Mouse (Mus musculus): ENCODE results near the gene Lamb1.

The Lamb1 gene

GRCm38 (mm10) chr12:31283617-31284136 lies 18.6 kb downstream of the Lamb1 start:
- no peak for DNase-seq (ENCODE audit: low spot score in 2 of 2)

DNA sequence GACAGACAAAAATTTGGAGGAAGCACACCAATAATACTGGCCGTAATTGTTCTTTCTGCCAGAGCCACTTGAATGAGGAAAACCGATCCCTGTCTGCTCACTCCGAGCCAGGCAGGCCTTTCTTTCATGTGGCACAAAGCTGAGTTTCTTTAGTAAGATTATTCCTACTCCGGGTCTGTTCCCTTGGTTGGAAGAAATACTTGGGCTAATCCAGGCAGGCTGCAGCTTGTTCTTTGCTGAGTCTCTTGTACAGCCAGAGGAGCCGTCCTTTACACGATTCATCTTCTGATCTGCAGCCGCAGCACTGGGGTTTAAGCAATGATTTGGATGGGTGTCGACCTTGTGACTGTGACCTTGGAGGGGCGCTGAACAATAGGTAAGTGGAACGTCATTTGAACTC lies 24.0 kb downstream of the Lamb1 start:
- DNase-seq (ENCODE audit: low spot score in 2 of 2), result no peak

- DNase-seq (ENCODE audit: low spot score in 2 of 2), result no peak
Measured at GRCm38 (mm10) chr12:31290951-31291350, 25.9 kb downstream of the Lamb1 start.

DNA sequence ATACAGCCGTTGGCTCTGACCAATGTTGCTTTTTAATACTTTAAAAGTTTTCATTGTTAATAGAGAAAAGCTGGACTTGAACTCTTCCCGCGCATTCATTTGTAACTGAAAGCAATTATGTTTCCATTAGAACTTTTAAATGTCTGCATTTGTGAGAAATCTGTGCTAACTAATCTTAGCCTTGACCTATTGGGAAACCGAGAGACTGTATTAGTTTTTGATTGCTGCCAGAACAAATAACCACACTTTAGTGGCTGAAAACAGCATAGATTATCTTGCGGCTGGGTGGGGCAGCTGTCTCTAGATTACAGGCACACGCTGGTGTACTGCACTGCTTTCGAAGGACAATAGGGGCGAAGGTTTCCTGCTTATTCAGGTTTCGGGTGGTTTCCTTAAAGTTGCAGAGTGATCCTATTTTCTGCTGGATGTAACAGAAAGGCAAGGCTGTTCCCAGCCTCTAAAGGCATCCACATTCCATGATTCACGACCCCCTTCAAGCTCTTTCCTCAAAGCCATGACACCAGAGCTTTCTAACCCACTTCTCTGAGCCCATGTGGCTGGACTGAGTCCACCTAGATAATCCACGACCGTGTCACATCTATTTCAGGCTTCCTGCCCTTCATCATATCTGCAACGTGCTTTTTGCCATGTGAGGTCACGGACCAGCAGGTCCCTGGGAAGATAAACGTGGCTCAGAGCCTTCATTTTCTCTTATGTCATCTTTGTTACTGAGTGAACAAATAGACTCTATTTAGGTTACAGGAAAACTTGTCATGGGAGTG lies 28.5 kb downstream of the Lamb1 start:
- no peak for DNase-seq (ENCODE audit: low spot score in 2 of 2)

DNA sequence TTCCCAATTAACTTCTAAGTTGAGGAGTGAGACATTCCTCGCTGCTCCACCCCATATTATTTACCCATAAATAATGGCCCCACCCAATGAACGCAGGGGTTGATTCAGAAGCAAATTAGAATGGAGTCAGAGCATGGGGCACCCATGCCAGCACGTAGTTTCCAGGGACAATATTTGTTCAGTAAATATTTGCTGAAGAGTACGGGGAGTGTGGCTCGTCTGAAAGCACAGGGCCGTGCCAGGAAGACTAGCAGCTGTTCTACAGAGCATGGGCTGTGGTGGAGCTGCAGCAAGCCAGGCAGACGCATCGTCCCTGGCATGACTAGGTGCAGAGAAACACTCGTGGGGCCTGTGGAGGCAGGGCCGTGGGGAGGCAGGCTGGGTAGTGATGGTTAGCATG lies 29.5 kb downstream of the Lamb1 start:
- DNase-seq (ENCODE audit: low spot score in 2 of 2), result peak; percentile 49 to 50

GRCm38 (mm10) chr12:31294996-31295395 lies 30.0 kb downstream of the Lamb1 start:
- DNase-seq (ENCODE audit: low spot score in 2 of 2), result no peak

DNA sequence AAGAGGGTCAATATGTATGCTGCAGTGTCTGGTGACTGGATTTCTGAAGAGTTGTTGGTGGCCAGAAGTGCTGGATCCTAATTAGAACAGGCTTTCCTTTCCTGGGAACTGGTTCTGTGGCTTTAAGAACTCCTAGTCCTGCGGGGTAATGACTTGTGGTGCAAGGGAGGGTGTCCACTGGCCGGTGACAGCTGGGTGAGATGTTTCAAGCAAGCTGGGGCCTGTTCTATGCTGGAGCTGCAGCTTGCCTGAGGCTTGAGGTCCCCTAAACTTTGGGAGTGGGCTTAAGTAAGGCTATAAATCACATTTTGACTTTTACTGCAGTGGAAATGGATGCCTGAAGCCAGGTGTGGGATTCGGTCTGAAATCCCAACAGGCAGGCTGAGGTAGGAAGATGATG lies 30.5 kb downstream of the Lamb1 start:
- peak in 1 of 2 experiments; percentile 55 for DNase-seq (ENCODE audit: low spot score in 2 of 2)

GRCm38 (mm10) chr12:31296097-31296496 lies 31.1 kb downstream of the Lamb1 start:
- no peak for DNase-seq (ENCODE audit: low spot score in 2 of 2)

DNA sequence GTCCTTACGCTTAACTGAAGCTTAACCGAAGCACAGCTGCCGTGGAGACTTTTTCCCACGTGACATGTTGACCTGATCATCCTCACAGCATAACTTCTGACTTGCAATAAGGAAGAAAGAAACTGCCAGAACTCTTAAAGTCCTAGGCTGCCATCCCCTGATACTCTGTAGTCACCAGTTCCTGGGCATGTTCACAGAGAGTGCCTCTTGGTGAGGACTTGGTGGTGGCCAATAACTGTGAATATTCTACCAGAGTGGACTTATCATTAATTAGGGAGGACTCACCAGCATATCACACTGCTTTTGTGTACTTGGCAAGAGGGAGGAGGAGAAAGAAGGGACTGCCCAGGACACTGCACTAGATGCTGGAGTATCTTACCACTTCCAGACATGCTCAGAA lies 33.1 kb downstream of the Lamb1 start:
- DNase-seq (ENCODE audit: low spot score in 2 of 2), result no peak

- no peak for DNase-seq (ENCODE audit: low spot score in 2 of 2)
Measured at GRCm38 (mm10) chr12:31298530-31298929, 33.5 kb downstream of the Lamb1 start.

GRCm38 (mm10) chr12:31299126-31299525 lies 34.1 kb downstream of the Lamb1 start:
- DNase-seq (ENCODE audit: low spot score in 2 of 2), result no peak

- no peak for DNase-seq (ENCODE audit: low spot score in 2 of 2)
Measured at GRCm38 (mm10) chr12:31299676-31300197, 34.7 kb downstream of the Lamb1 start.

DNA sequence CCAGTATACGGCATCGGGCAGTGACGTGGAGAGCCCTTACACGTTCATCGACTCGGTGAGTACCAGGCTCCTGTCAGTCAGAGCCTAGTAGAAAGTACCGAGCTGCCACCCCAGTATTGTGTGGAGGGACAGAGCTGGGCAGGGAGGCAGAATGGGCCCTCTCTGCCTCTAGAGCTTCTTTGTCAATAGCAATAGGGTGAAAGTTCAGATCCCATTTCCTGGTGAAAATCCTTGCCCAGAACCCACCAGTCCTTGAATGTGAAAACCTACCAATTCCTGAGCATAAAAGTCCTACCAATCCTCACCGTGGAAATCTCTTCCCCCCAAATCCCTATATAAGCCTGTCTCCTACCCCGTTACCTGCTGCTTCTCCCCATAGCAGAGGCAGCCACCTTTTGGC lies 35.2 kb downstream of the Lamb1 start:
- no peak for DNase-seq (ENCODE audit: low spot score in 2 of 2)

DNA sequence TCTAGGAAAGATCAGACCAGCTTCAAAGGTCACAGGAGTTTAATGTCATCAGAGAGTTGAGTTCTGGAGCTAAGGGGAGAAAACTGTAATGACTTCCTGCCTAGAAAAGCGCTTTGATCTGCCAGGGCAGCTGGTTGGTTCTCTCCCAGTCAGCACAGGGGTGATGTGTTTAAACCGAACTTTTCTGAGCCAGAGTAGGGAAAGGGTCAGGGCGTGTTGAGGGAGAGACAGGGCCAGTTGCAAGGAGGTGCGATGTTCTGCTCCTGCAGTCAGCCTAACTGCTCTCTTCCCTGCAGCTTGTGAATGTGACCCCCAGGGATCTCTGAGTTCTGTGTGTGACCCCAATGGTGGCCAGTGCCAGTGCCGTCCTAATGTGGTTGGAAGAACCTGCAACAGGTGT lies 37.2 kb downstream of the Lamb1 start:
- peak; percentile 28 to 57 for DNase-seq (ENCODE audit: low spot score in 2 of 2)

GRCm38 (mm10) chr12:31302766-31303511 lies 37.9 kb downstream of the Lamb1 start:
- peak in 1 of 2 experiments; percentile 32 for DNase-seq (ENCODE audit: low spot score in 2 of 2)

DNA sequence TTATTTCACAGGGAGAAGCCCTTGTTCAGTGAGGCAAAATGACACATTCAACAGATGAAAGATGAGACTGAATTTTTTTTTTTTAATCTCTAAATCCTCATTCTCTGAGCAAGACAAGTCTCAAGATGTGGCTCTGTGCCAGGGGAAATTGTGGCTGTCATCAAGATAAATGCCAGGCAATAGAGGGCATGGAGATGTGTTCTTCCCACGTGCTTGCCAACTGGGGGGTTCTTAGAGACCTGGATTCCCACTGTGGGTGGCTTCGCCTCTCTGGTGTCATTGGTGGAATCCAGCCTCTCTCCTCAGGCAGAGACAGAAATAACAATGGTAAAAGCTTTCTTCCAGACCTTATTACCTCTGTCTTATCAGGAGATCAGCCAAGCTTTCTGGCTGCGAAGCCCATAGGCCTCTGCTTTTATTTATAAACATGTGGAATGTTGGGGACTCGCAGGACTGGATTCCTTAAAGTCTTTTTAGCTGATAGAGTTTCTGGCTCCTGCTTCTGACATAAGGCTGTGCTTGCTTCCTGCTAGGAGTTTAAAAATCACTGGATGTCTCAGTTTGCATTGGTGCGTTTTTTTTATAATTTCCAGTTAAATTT lies 41.1 kb downstream of the Lamb1 start:
- no peak for DNase-seq (ENCODE audit: low spot score in 2 of 2)

GRCm38 (mm10) chr12:31307011-31307410 lies 42.0 kb downstream of the Lamb1 start:
- no peak for DNase-seq (ENCODE audit: low spot score in 2 of 2)

DNA sequence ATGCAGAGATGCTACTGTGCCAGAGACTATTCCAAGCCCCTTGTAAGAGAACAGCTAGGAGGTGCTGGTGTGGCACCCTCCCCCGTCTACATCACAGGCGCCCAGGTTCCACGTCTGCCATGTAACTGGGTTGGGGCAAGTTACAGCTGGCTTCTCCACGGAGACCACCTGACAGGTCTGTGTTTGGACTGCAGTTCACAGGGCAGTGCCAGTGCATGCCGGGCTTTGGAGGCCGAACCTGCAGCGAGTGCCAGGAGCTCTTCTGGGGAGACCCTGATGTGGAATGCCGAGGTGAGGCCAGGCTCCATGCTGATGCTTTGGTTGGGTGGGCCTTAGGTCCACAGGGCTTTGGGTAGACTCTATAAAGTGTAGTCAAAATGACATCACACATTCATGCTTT lies 42.7 kb downstream of the Lamb1 start:
- no peak for DNase-seq (ENCODE audit: low spot score in 2 of 2)

DNA sequence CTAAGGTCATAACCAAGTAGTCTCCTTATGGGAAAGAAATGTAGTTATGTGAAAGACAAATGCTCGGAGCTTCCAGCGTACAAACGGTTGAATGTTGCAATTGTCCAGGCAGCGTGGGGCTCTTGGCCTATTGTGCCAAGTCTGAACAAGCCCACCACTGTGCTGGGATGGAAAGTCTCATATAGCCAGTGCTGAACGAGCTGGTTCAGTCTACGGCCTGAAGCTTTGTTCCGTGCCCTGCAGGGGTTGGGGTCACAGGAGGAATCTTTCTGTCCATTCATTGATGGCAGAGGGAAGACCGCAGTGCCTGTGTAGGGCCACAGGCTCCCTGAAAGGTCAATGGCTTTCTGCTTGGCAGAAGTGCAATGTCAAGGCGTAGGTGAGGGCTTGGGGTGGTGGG lies 45.7 kb downstream of the Lamb1 start:
- DNase-seq (ENCODE audit: low spot score in 2 of 2), result no peak

DNA sequence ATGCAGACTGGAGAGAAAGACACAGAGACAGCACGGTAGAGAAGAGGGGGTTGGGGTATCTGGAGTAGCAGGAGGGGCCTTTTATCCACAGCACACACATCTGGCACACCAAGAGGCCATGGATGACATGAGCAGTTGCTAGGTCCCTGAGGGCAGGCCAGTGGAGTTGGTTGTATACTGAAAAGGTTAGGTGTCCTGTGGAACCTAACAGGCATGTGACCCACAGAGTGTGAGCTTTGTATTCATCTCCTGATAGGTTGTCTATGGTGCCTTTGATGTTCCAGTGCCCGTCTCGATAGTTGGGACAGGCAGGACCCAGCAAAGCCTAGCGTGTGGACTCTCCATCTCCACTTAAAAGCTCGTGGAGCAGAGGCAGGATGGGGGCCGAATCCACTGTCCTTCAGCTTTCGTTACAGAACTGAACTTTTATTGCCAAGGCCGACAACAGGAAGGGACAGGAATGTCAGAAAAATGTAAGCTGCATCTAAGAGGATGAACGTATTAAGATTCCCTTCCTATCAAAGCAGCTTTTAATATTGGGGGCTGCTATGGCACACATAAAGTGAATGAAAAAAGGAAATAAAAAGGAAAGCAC lies 46.7 kb downstream of the Lamb1 start:
- DNase-seq (ENCODE audit: low spot score in 2 of 2), result no peak

GRCm38 (mm10) chr12:31312281-31312680 lies 47.2 kb downstream of the Lamb1 start:
- no peak for DNase-seq (ENCODE audit: low spot score in 2 of 2)

- no peak for DNase-seq (ENCODE audit: low spot score in 2 of 2)
Measured at GRCm38 (mm10) chr12:31313136-31313535, 48.1 kb downstream of the Lamb1 start.

Data from urinary bladder, postnatal 36 days (tissue).